Mouse (Mus musculus): ENCODE measurements around the gene Prkn. TPM values are rescaled to one million over a fixed set of nuclear protein-coding genes. Genes with fewer than 3 reads are reported as not detected.

Prkn gene
- polyA plus RNA-seq, 1 experiment from 2014 or later, result 6.6 TPM

- Histone ChIP-seq H3K4me3 (ENCODE audit: low read depth, low read length) (no peak overlapping the region), H3K9ac (ENCODE audit: low read depth, low read length) (no peak overlapping the region), H3K4me2 (ENCODE audit: low read length) (no peak overlapping the region), H3K36me3 (ENCODE audit: control insufficient read depth, insufficient read depth, low read length) (no peaks in the 10 kb centered on the region), H3K27ac (ENCODE audit: low read length) (no peak overlapping the region), H3K9me3 (replicated peaks; ENCODE audit: control insufficient read depth, low read length, poor library complexity, severe bottlenecking) (no peaks in the 10 kb centered on the region), H3K4me1 (ENCODE audit: control insufficient read depth, insufficient read depth, low read length) (no peaks in the 10 kb centered on the region), H3K27me3 (ENCODE audit: control insufficient read depth, insufficient read depth, low read depth, low read length) (no peaks in the 10 kb centered on the region)
- no peak for ATAC-seq
- WGBS, result 75% methylated on average over 4 of the region's 4 CpGs
These were observed 557.5 kb downstream of the Prkn start for GRCm38 (mm10) chr17:11397678-11398077.

- H3K36me3 ChIP-seq (ENCODE audit: control insufficient read depth, insufficient read depth, low read length), result no peaks in the 10 kb centered on the region
- no peaks in the 10 kb centered on the region for H3K4me1 ChIP-seq (ENCODE audit: control insufficient read depth, insufficient read depth, low read length)
- no peaks in the 10 kb centered on the region for H3K27me3 ChIP-seq (ENCODE audit: control insufficient read depth, insufficient read depth, low read depth, low read length)
- no peak overlapping the region for H3K9ac ChIP-seq (ENCODE audit: low read depth, low read length)
- ATAC-seq, result no peak
- no peak overlapping the region for H3K4me3 ChIP-seq (ENCODE audit: low read depth, low read length)
- no peak overlapping the region for H3K27ac ChIP-seq (ENCODE audit: low read length)
- H3K4me2 ChIP-seq (ENCODE audit: low read length), result no peak overlapping the region
- no peaks in the 10 kb centered on the region for H3K9me3 ChIP-seq (replicated peaks; ENCODE audit: control insufficient read depth, low read length, poor library complexity, severe bottlenecking)
- WGBS, result 88% methylated on average over 2 of the region's 2 CpGs
These were observed 562.2 kb downstream of the Prkn start for GRCm38 (mm10) chr17:11402225-11402875.

GRCm38 (mm10) chr17:11411414-11411813 is 571.2 kb downstream of the Prkn start:
- no peak for ATAC-seq
- H3K4me2 ChIP-seq (ENCODE audit: low read length), result no peak overlapping the region

GRCm38 (mm10) chr17:11413688-11414087 is 573.5 kb downstream of the Prkn start:
- WGBS, result 50% methylated on average over 5 of the region's 5 CpGs

More at GRCm38 (mm10) chr17:11411414-11411813, 571.2 kb downstream of the Prkn start:
- no peak overlapping the region for H3K27ac ChIP-seq (ENCODE audit: low read length)
- no peaks in the 10 kb centered on the region for H3K4me1 ChIP-seq (ENCODE audit: control insufficient read depth, insufficient read depth, low read length)
- 61% methylated on average over 10 of the region's 10 CpGs for WGBS
- no peaks in the 10 kb centered on the region for H3K27me3 ChIP-seq (ENCODE audit: control insufficient read depth, insufficient read depth, low read depth, low read length)
- no peaks in the 10 kb centered on the region for H3K9me3 ChIP-seq (replicated peaks; ENCODE audit: control insufficient read depth, low read length, poor library complexity, severe bottlenecking)
- no peak overlapping the region for H3K4me3 ChIP-seq (ENCODE audit: low read depth, low read length)
- no peak overlapping the region for H3K9ac ChIP-seq (ENCODE audit: low read depth, low read length)
- H3K36me3 ChIP-seq (ENCODE audit: control insufficient read depth, insufficient read depth, low read length), result no peaks in the 10 kb centered on the region

GRCm38 (mm10) chr17:11414288-11414687 is 574.1 kb downstream of the Prkn start:
- no peaks in the 10 kb centered on the region for H3K36me3 ChIP-seq (ENCODE audit: control insufficient read depth, insufficient read depth, low read length)
- no peak overlapping the region for H3K9ac ChIP-seq (ENCODE audit: low read depth, low read length)
- H3K9me3 ChIP-seq (replicated peaks; ENCODE audit: control insufficient read depth, low read length, poor library complexity, severe bottlenecking), result no peaks in the 10 kb centered on the region
- WGBS, result 85% methylated on average over 4 of the region's 4 CpGs
- H3K4me1 ChIP-seq (ENCODE audit: control insufficient read depth, insufficient read depth, low read length), result no peaks in the 10 kb centered on the region
- ATAC-seq, result no peak
- H3K4me3 ChIP-seq (ENCODE audit: low read depth, low read length), result no peak overlapping the region
- no peak overlapping the region for H3K4me2 ChIP-seq (ENCODE audit: low read length)
- no peaks in the 10 kb centered on the region for H3K27me3 ChIP-seq (ENCODE audit: control insufficient read depth, insufficient read depth, low read depth, low read length)
- no peak overlapping the region for H3K27ac ChIP-seq (ENCODE audit: low read length)

More at GRCm38 (mm10) chr17:11413688-11414087, 573.5 kb downstream of the Prkn start:
- Histone ChIP-seq H3K4me3 (ENCODE audit: low read depth, low read length) (no peak overlapping the region), H3K9me3 (replicated peaks; ENCODE audit: control insufficient read depth, low read length, poor library complexity, severe bottlenecking) (no peaks in the 10 kb centered on the region), H3K36me3 (ENCODE audit: control insufficient read depth, insufficient read depth, low read length) (no peaks in the 10 kb centered on the region), H3K27ac (ENCODE audit: low read length) (no peak overlapping the region), H3K9ac (ENCODE audit: low read depth, low read length) (no peak overlapping the region), H3K27me3 (ENCODE audit: control insufficient read depth, insufficient read depth, low read depth, low read length) (no peaks in the 10 kb centered on the region), H3K4me1 (ENCODE audit: control insufficient read depth, insufficient read depth, low read length) (no peaks in the 10 kb centered on the region), H3K4me2 (ENCODE audit: low read length) (no peak overlapping the region)
- no peak for ATAC-seq

GRCm38 (mm10) chr17:11417150-11417549 is 577.0 kb downstream of the Prkn start:
- H3K4me2 ChIP-seq (ENCODE audit: low read length), result no peak overlapping the region
- H3K36me3 ChIP-seq (ENCODE audit: control insufficient read depth, insufficient read depth, low read length), result no peaks in the 10 kb centered on the region
- no peak overlapping the region for H3K4me3 ChIP-seq (ENCODE audit: low read depth, low read length)
- H3K27me3 ChIP-seq (ENCODE audit: control insufficient read depth, insufficient read depth, low read depth, low read length), result no peaks in the 10 kb centered on the region
- no peak overlapping the region for H3K9ac ChIP-seq (ENCODE audit: low read depth, low read length)
- WGBS, result 78% methylated on average over 3 of the region's 3 CpGs
- H3K4me1 ChIP-seq (ENCODE audit: control insufficient read depth, insufficient read depth, low read length), result no peaks in the 10 kb centered on the region
- no peak overlapping the region for H3K27ac ChIP-seq (ENCODE audit: low read length)
- ATAC-seq, result no peak
- H3K9me3 ChIP-seq (replicated peaks; ENCODE audit: control insufficient read depth, low read length, poor library complexity, severe bottlenecking), result no peaks in the 10 kb centered on the region

- H3K9ac ChIP-seq (ENCODE audit: low read depth, low read length), result no peak overlapping the region
- H3K36me3 ChIP-seq (ENCODE audit: control insufficient read depth, insufficient read depth, low read length), result no peaks in the 10 kb centered on the region
- ATAC-seq, result no peak
- H3K27me3 ChIP-seq (ENCODE audit: control insufficient read depth, insufficient read depth, low read depth, low read length), result no peaks in the 10 kb centered on the region
- 93% methylated on average over 3 of the region's 3 CpGs for WGBS
- no peaks in the 10 kb centered on the region for H3K4me1 ChIP-seq (ENCODE audit: control insufficient read depth, insufficient read depth, low read length)
- no peak overlapping the region for H3K27ac ChIP-seq (ENCODE audit: low read length)
- no peak overlapping the region for H3K4me3 ChIP-seq (ENCODE audit: low read depth, low read length)
- no peak overlapping the region for H3K4me2 ChIP-seq (ENCODE audit: low read length)
- no peaks in the 10 kb centered on the region for H3K9me3 ChIP-seq (replicated peaks; ENCODE audit: control insufficient read depth, low read length, poor library complexity, severe bottlenecking)
These were observed 579.3 kb downstream of the Prkn start for GRCm38 (mm10) chr17:11419484-11419883.

- no peaks in the 10 kb centered on the region for H3K9me3 ChIP-seq (replicated peaks; ENCODE audit: control insufficient read depth, low read length, poor library complexity, severe bottlenecking)
- WGBS, result 88% methylated on average over 6 of the region's 6 CpGs
- no peak for ATAC-seq
These were observed 580.7 kb downstream of the Prkn start for GRCm38 (mm10) chr17:11420839-11421238.

GRCm38 (mm10) chr17:11421264-11421940 is 581.2 kb downstream of the Prkn start:
- Histone ChIP-seq H3K36me3 (ENCODE audit: control insufficient read depth, insufficient read depth, low read length) (no peaks in the 10 kb centered on the region), H3K9me3 (replicated peaks; ENCODE audit: control insufficient read depth, low read length, poor library complexity, severe bottlenecking) (no peaks in the 10 kb centered on the region), H3K27me3 (ENCODE audit: control insufficient read depth, insufficient read depth, low read depth, low read length) (no peaks in the 10 kb centered on the region), H3K9ac (ENCODE audit: low read depth, low read length) (no peak overlapping the region), H3K4me3 (ENCODE audit: low read depth, low read length) (no peak overlapping the region), H3K27ac (ENCODE audit: low read length) (no peak overlapping the region), H3K4me2 (ENCODE audit: low read length) (no peak overlapping the region), H3K4me1 (ENCODE audit: control insufficient read depth, insufficient read depth, low read length) (no peaks in the 10 kb centered on the region)
- no peak for ATAC-seq
- WGBS, result 29% methylated on average over 5 of the region's 5 CpGs

More at GRCm38 (mm10) chr17:11420839-11421238, 580.7 kb downstream of the Prkn start:
- Histone ChIP-seq H3K4me3 (ENCODE audit: low read depth, low read length) (no peak overlapping the region), H3K27me3 (ENCODE audit: control insufficient read depth, insufficient read depth, low read depth, low read length) (no peaks in the 10 kb centered on the region), H3K4me2 (ENCODE audit: low read length) (no peak overlapping the region), H3K4me1 (ENCODE audit: control insufficient read depth, insufficient read depth, low read length) (no peaks in the 10 kb centered on the region), H3K36me3 (ENCODE audit: control insufficient read depth, insufficient read depth, low read length) (no peaks in the 10 kb centered on the region), H3K27ac (ENCODE audit: low read length) (no peak overlapping the region), H3K9ac (ENCODE audit: low read depth, low read length) (no peak overlapping the region)
